Mouse (Mus musculus) limb, embryonic 12.5 days (tissue): ENCODE measurements around the gene Gpr62. TPM values are rescaled to one million over a fixed set of nuclear protein-coding genes. Genes with fewer than 3 reads are reported as not detected.

Experiments
- ATAC-seq: fragments of 200-750 bp; cut with Nextera tagmentation; 2 replicates; pipeline ENCODE4 v1.8.0; 2017; ENCODE audit warnings: low read depth, moderate TSS enrichment; ENCODE audit not compliant: insufficient number of reproducible peaks, insufficient read depth, low FRiP score, low TSS enrichment
- H3K27ac ChIP-seq: fragments of 300-500 bp; sonication (generic); 2 replicates; pipeline ENCODE4 v1.5.1; 2016; ENCODE audit warnings: mild to moderate bottlenecking, moderate library complexity
- H3K27me3 ChIP-seq: fragments of 300-500 bp; sonication (generic); 2 replicates; pipeline ENCODE4 v1.6.1; 2016; ENCODE audit warnings: mild to moderate bottlenecking, moderate library complexity
- H3K36me3 ChIP-seq: fragments of 300-500 bp; sonication (generic); 2 replicates; pipeline ENCODE4 v1.6.1; 2016; ENCODE audit warnings: mild to moderate bottlenecking, moderate library complexity
- H3K4me1 ChIP-seq: fragments of 300-500 bp; sonication (generic); replicated peaks from 2 replicates; pipeline ENCODE4 v1.6.1; 2016
- H3K4me2 ChIP-seq: fragments of 300-500 bp; sonication (generic); 2 replicates; pipeline ENCODE4 v1.6.1; 2016; ENCODE audit warnings: mild to moderate bottlenecking, moderate library complexity
- H3K4me3 ChIP-seq: fragments of 300-500 bp; sonication (generic); replicated peaks from 2 replicates; pipeline ENCODE4 v1.5.1; 2016; ENCODE audit warnings: mild to moderate bottlenecking
- H3K9ac ChIP-seq: fragments of 300-500 bp; sonication (generic); replicated peaks from 2 replicates; pipeline ENCODE4 v1.6.1; 2016; ENCODE audit warnings: mild to moderate bottlenecking, moderate library complexity
- H3K9me3 ChIP-seq: fragments of 300-500 bp; sonication (generic); 2 replicates; pipeline ENCODE4 v1.6.1; 2016; ENCODE audit warnings: mild to moderate bottlenecking, moderate library complexity
- WGBS: fragments of 180-500 bp; shearing (Covaris S2); methylation state at CpG from one replicate; pipeline ENCODE4 v1.1.7; 2016; 5-methylcytosine and 5-hydroxymethylcytosine counted together
- polyA plus RNA-seq: library from polyadenylated mRNA; unstranded; fragments of >200 nt; fragmentation: Nextera tagmentation; extraction: Ambion mirVana; gene quantifications from 2 replicates; pipeline ENCODE4 v1.2.1, GENCODE M21; 2016

Gpr62 gene
- polyA plus RNA-seq, 1 experiment from 2014 or later = 0.90 TPM

- H3K9me3 ChIP-seq = no peaks in the 10 kb centered on the region
- 93% methylated on average over 10 of the region's 10 CpGs for WGBS
- no peak for ATAC-seq
- peaks cover 74% of the 10 kb centered on the region for H3K36me3 ChIP-seq
- no peak overlapping the region for H3K4me2 ChIP-seq
- no peaks in the 10 kb centered on the region for H3K27me3 ChIP-seq
- H3K27ac ChIP-seq = no peak overlapping the region
- no peak overlapping the region for H3K4me3 ChIP-seq
- peaks cover 3% of the 10 kb centered on the region for H3K4me1 ChIP-seq
- H3K9ac ChIP-seq = no peak overlapping the region
Observed at GRCm38 (mm10) chr9:106483136-106483535, 17.4 kb upstream of the Gpr62 start.

GRCm38 (mm10) chr9:106482578-106483115 lies 16.9 kb upstream of the Gpr62 start:
- Histone ChIP-seq H3K9me3 (no peaks in the 10 kb centered on the region), H3K36me3 (peaks cover 74% of the 10 kb centered on the region), H3K27ac (no peak overlapping the region), H3K27me3 (no peaks in the 10 kb centered on the region), H3K4me1 (peaks cover 8% of the 10 kb centered on the region), H3K9ac (no peak overlapping the region), H3K4me3 (no peak overlapping the region), H3K4me2 (no peak overlapping the region)
- ATAC-seq = no peak
- WGBS = 88% methylated on average over 17 of the region's 17 CpGs

- 93% methylated on average over 13 of the region's 13 CpGs for WGBS
- Histone ChIP-seq H3K27ac (no peak overlapping the region), H3K9me3 (no peaks in the 10 kb centered on the region), H3K36me3 (peaks cover 74% of the 10 kb centered on the region), H3K4me3 (no peak overlapping the region), H3K4me1 (peaks cover 9% of the 10 kb centered on the region), H3K27me3 (no peaks in the 10 kb centered on the region), H3K4me2 (no peak overlapping the region), H3K9ac (no peak overlapping the region)
- ATAC-seq = no peak
Observed at GRCm38 (mm10) chr9:106481676-106482075, 15.9 kb upstream of the Gpr62 start.

- WGBS = 91% methylated on average over 15 of the region's 15 CpGs
- Histone ChIP-seq H3K27me3 (no peaks in the 10 kb centered on the region), H3K27ac (no peak overlapping the region), H3K9ac (no peak overlapping the region), H3K9me3 (no peaks in the 10 kb centered on the region), H3K4me1 (peaks cover 14% of the 10 kb centered on the region), H3K36me3 (peaks cover 69% of the 10 kb centered on the region), H3K4me3 (no peak overlapping the region), H3K4me2 (no peak overlapping the region)
- ATAC-seq = no peak
Observed at GRCm38 (mm10) chr9:106481075-106481474, 15.3 kb upstream of the Gpr62 start.

GRCm38 (mm10) chr9:106480541-106480940 lies 14.8 kb upstream of the Gpr62 start:
- 92% methylated on average over 7 of the region's 7 CpGs for WGBS
- H3K9ac ChIP-seq = no peak overlapping the region
- no peak for ATAC-seq

GRCm38 (mm10) chr9:106478101-106478500 lies 12.4 kb upstream of the Gpr62 start:
- Histone ChIP-seq H3K4me3 (peak overlapping the region; percentile 59), H3K27ac (no peak overlapping the region), H3K36me3 (peaks cover 39% of the 10 kb centered on the region), H3K4me1 (peaks cover 33% of the 10 kb centered on the region), H3K9me3 (no peaks in the 10 kb centered on the region), H3K4me2 (peak overlapping the region; percentile 80), H3K9ac (peak overlapping the region; percentile 67), H3K27me3 (no peaks in the 10 kb centered on the region)
- no peak for ATAC-seq
- WGBS = 81% methylated on average over 9 of the region's 9 CpGs

More at GRCm38 (mm10) chr9:106480541-106480940, 14.8 kb upstream of the Gpr62 start:
- Histone ChIP-seq H3K4me3 (no peak overlapping the region), H3K4me2 (no peak overlapping the region), H3K36me3 (peaks cover 64% of the 10 kb centered on the region), H3K4me1 (peaks cover 17% of the 10 kb centered on the region), H3K27me3 (no peaks in the 10 kb centered on the region), H3K9me3 (no peaks in the 10 kb centered on the region), H3K27ac (no peak overlapping the region)

- peak overlapping the region; percentile 67 for H3K9ac ChIP-seq
- WGBS = 2% methylated on average over 16 of the region's 16 CpGs
- peaks cover 33% of the 10 kb centered on the region for H3K4me1 ChIP-seq
- H3K36me3 ChIP-seq = peaks cover 35% of the 10 kb centered on the region
- H3K27ac ChIP-seq = no peak overlapping the region
- H3K4me2 ChIP-seq = peak overlapping the region; percentile 80
- H3K9me3 ChIP-seq = no peaks in the 10 kb centered on the region
- peak overlapping the region; percentile 59 for H3K4me3 ChIP-seq
- no peaks in the 10 kb centered on the region for H3K27me3 ChIP-seq
- ATAC-seq = no peak
Observed at GRCm38 (mm10) chr9:106477649-106478048, 11.9 kb upstream of the Gpr62 start.

GRCm38 (mm10) chr9:106476924-106477484 lies 11.3 kb upstream of the Gpr62 start, which contains the start of gene Parp3:
Parp3 (minus strand) TSS chr9:106476949.
- Histone ChIP-seq H3K27ac (peak within 1 kb of the TSS; percentile 60), H3K4me2 (peak within 1 kb of the TSS; percentile 80), H3K36me3 (peaks cover 28% of the 10 kb centered on the region), H3K4me3 (peak within 1 kb of the TSS; percentile 59), H3K4me1 (peaks cover 37% of the 10 kb centered on the region), H3K27me3 (no peaks in the 10 kb centered on the region), H3K9ac (peak within 1 kb of the TSS; percentile 67), H3K9me3 (no peaks in the 10 kb centered on the region)
- under 1% methylated on average over 41 of the region's 41 CpGs for WGBS
- ATAC-seq = peak; percentile 98

- 31% methylated on average over 16 of the region's 16 CpGs for WGBS
- peak overlapping the region; percentile 46 for H3K4me2 ChIP-seq
- no peaks in the 10 kb centered on the region; the same call in 1 of the 2 replicates for H3K27me3 ChIP-seq
- H3K4me3 ChIP-seq = 0 out of 2 replicates have a peak overlapping the region, but pooled peaks have one; percentile 13
- no peaks in the 10 kb centered on the region for H3K9me3 ChIP-seq
- peak overlapping the region; percentile 60 for H3K27ac ChIP-seq
- peak overlapping the region; percentile 42 for H3K9ac ChIP-seq
- H3K4me1 ChIP-seq = peaks cover 43% of the 10 kb centered on the region
- H3K36me3 ChIP-seq = peaks cover 21% of the 10 kb centered on the region
- peak; percentile 33; the same call in 1 of the 2 replicates for ATAC-seq
Observed at GRCm38 (mm10) chr9:106476002-106476923, 10.5 kb upstream of the Gpr62 start.

GRCm38 (mm10) chr9:106475663-106476001 lies 9.9 kb upstream of the Gpr62 start, which contains the start of gene Rrp9:
Rrp9 (plus strand) TSS chr9:106475963.
- Histone ChIP-seq H3K9ac (peak within 1 kb of the TSS; percentile 42), H3K4me1 (peaks cover 43% of the 10 kb centered on the region), H3K4me2 (peak within 1 kb of the TSS; percentile 46), H3K4me3 (0 out of 2 replicates have a peak within 1 kb of the TSS, but pooled peaks have one; percentile 13), H3K9me3 (no peaks in the 10 kb centered on the region), H3K36me3 (peaks cover 15% of the 10 kb centered on the region), H3K27ac (peak within 1 kb of the TSS; percentile 60), H3K27me3 (no peaks in the 10 kb centered on the region; the same call in 1 of the 2 replicates)
- no peak for ATAC-seq
- 92% methylated on average over 10 of the region's 10 CpGs for WGBS

GRCm38 (mm10) chr9:106475046-106475445 lies 9.3 kb upstream of the Gpr62 start:
- no peak for ATAC-seq
- H3K4me3 ChIP-seq = no peak overlapping the region

More at GRCm38 (mm10) chr9:106475046-106475445, 9.3 kb upstream of the Gpr62 start:
- Histone ChIP-seq H3K9me3 (no peaks in the 10 kb centered on the region), H3K4me1 (peaks cover 43% of the 10 kb centered on the region), H3K36me3 (peaks cover 9% of the 10 kb centered on the region), H3K9ac (0 out of 2 replicates have a peak overlapping the region, but pooled peaks have one; percentile 12), H3K27ac (no peak overlapping the region), H3K4me2 (peak overlapping the region; percentile 27; the same call in 1 of the 2 replicates), H3K27me3 (no peaks in the 10 kb centered on the region; the same call in 1 of the 2 replicates)
- WGBS = 70% methylated on average over 7 of the region's 7 CpGs
